Mouse (Mus musculus): ENCODE data around the gene Babam2.
A peak's percentile ranks its signal among the peaks of the same experiment; 100 is the strongest.
"Not testable (repeated sequence)": the region's sequence is repeated elsewhere in the genome, so short reads cannot be mapped to it uniquely, and the experiment has no call there.

Gene Babam2

GRCm38 (mm10) chr5:31935936-31936335, 238.5 kb downstream of the Babam2 start:
- DNase-seq (ENCODE audit: low spot score) = no peak

GRCm38 (mm10) chr5:31936523-31936922, 239.0 kb downstream of the Babam2 start:
- DNase-seq (ENCODE audit: low spot score) = no peak

- no peak for DNase-seq (ENCODE audit: low spot score)
Measured at GRCm38 (mm10) chr5:31940876-31941275, 243.4 kb downstream of the Babam2 start.

- DNase-seq (ENCODE audit: low spot score) = no peak
Measured at GRCm38 (mm10) chr5:31947185-31947584, 249.7 kb downstream of the Babam2 start.

- no peak for DNase-seq (ENCODE audit: low spot score)
Measured at GRCm38 (mm10) chr5:31949389-31949788, 251.9 kb downstream of the Babam2 start.

- DNase-seq (ENCODE audit: low spot score) = no peak
Measured at GRCm38 (mm10) chr5:31950532-31950931, 253.0 kb downstream of the Babam2 start.

- no peak for DNase-seq (ENCODE audit: low spot score)
Measured at GRCm38 (mm10) chr5:31955184-31955583, 257.7 kb downstream of the Babam2 start.

- DNase-seq (ENCODE audit: low spot score) = no peak
Measured at GRCm38 (mm10) chr5:31956336-31956735, 258.9 kb downstream of the Babam2 start.

- DNase-seq (ENCODE audit: low spot score) = no peak
Measured at GRCm38 (mm10) chr5:31959886-31960285, 262.4 kb downstream of the Babam2 start.

GRCm38 (mm10) chr5:31961423-31961822, 263.9 kb downstream of the Babam2 start:
- no peak for DNase-seq (ENCODE audit: low spot score)

- DNase-seq (ENCODE audit: low spot score) = no peak
Measured at GRCm38 (mm10) chr5:31962346-31962745, 264.9 kb downstream of the Babam2 start.

- DNase-seq (ENCODE audit: low spot score) = no peak
Measured at GRCm38 (mm10) chr5:31963352-31963751, 265.9 kb downstream of the Babam2 start.

- no peak for DNase-seq (ENCODE audit: low spot score)
Measured at GRCm38 (mm10) chr5:31963851-31964250, 266.4 kb downstream of the Babam2 start.

- no peak for DNase-seq (ENCODE audit: low spot score)
Measured at GRCm38 (mm10) chr5:31966741-31967140, 269.3 kb downstream of the Babam2 start.

- DNase-seq (ENCODE audit: low spot score) = no peak
Measured at GRCm38 (mm10) chr5:31967526-31967925, 270.0 kb downstream of the Babam2 start.

- DNase-seq (ENCODE audit: low spot score) = peak; percentile 12
Measured at GRCm38 (mm10) chr5:31968046-31968506, 270.6 kb downstream of the Babam2 start.

- DNase-seq (ENCODE audit: low spot score) = not testable (repeated sequence)
Measured at GRCm38 (mm10) chr5:31972416-31972815, 274.9 kb downstream of the Babam2 start.

- DNase-seq (ENCODE audit: low spot score) = no peak
Measured at GRCm38 (mm10) chr5:31974614-31975168, 277.2 kb downstream of the Babam2 start.

GRCm38 (mm10) chr5:31982061-31982460, 284.6 kb downstream of the Babam2 start:
- DNase-seq (ENCODE audit: low spot score) = no peak

GRCm38 (mm10) chr5:31983161-31983560, 285.7 kb downstream of the Babam2 start:
- DNase-seq (ENCODE audit: low spot score) = no peak

GRCm38 (mm10) chr5:31983817-31984368, 286.4 kb downstream of the Babam2 start:
- no peak for DNase-seq (ENCODE audit: low spot score)

- DNase-seq (ENCODE audit: low spot score) = no peak
Measured at GRCm38 (mm10) chr5:31984369-31984961, 287.0 kb downstream of the Babam2 start.

- DNase-seq (ENCODE audit: low spot score) = no peak
Measured at GRCm38 (mm10) chr5:31985021-31985420, 287.5 kb downstream of the Babam2 start.

All from retina, embryonic 14.5 days (tissue).